Mouse (Mus musculus) C2C12 (cell line): ENCODE results near the gene Gnptg.

Source experiments
- CEBPB ChIP-seq: IDR thresholded peaks from one replicate; pipeline ENCODE4 v1.6.1; 2011; ENCODE audit warnings: low read depth, mild to moderate bottlenecking, control low read depth, moderate library complexity
- CTCF ChIP-seq: IDR thresholded peaks from one replicate; pipeline ENCODE4 v1.5.1; 2011; ENCODE audit not compliant: control insufficient read depth, insufficient read depth, insufficient read length
- FOSL1 ChIP-seq: IDR thresholded peaks from one replicate; pipeline ENCODE4 v1.8.0; 2011; ENCODE audit warnings: mild to moderate bottlenecking, low read length; ENCODE audit not compliant: poor library complexity, insufficient read depth, severe bottlenecking
- MAX ChIP-seq: IDR thresholded peaks from one replicate; pipeline ENCODE4 v1.6.1; 2011; ENCODE audit warnings: mild to moderate bottlenecking, control low read depth
- MYOD1 ChIP-seq: IDR thresholded peaks from one replicate; pipeline ENCODE4 v1.6.1; 2011; ENCODE audit warnings: low read depth; ENCODE audit not compliant: control insufficient read depth, insufficient read length
- MYOG ChIP-seq: IDR thresholded peaks from one replicate; pipeline ENCODE4 v1.6.1; 2011; ENCODE audit not compliant: control insufficient read depth, insufficient read length; ENCODE audit errors: extremely low read depth
- USF1 ChIP-seq: IDR thresholded peaks from one replicate; pipeline ENCODE4 v1.6.1; 2011; ENCODE audit warnings: low read depth, mild to moderate bottlenecking, control low read depth, moderate library complexity

DNA sequence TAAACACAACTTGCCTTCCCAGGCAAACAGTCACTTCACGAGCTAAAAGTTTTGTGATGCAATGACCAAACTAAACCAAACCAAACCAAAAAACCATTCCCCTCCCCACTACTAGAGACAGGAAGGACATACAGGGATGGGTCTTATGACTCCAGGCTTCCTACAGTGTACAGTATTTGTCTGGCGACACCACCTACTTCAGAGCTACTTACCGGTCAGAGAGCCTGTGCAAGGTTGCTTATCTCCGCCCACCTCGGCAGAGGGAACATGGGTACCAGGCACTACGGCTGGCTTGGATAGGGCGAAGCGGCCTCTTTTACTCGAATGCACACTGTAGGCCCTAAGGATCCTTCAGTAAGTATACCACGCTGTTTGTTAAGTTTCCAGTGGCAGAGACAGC lies 32.4 kb upstream of the Gnptg start:
- TF ChIP-seq CTCF (no peak), MYOD1 (no peak), USF1 (no peak), FOSL1 (no peak), MAX (no peak), CEBPB (no peak), MYOG (no peak)
